Mouse (Mus musculus): Measurements from ENCODE around the gene Nme3.

DNA sequence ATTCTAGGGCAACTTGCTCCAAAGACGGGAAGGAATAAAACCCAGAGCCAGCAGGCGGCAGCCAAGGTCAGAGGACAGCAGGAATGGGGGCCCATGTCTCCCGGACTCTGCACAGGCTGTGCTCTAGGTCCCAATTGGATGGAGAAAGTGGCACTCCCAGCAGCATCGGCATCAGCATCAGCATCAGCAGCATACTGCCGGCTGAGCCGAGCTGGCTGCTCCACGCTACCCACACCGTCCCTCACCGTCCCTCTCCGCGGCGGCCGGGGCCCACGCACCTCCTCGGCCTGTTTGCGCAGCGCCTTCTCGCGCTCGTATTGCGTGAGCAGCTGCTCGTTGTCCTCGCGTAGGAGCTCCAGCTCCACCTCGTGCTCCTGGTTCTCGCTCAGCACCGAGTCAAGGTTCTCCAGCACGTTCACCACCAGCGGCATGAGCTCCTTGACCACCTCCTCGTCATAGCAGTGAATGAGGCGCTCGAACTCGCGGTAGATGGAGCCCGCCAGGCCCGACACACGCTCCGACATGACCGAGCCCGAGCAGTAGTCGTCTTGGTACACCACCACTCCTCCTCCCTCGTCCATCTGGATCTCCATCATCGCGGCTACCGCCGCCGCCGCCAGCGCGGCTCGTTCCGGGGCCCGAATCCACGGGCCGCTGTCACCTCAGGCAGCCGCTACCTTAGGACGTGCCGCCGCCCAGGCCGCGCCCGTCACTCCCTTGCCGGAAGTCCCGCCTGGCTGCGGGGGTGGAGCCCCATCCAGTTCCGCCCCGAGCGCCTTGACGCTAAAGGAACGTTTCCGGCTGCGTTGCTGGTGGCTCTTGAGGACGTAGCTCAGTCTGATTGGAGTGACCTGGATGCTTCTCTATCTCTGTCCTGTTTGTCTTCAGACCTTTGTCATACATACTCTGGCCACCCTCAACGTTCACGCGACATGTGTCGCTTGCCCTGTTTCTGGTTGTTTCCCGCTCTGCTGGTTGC is 40.2 kb downstream of the Nme3 start, which contains the start of gene Mapk8ip3:
- TF ChIP-seq CTCF (IDR thresholded peaks at IDR 0.05; ENCODE audit: control insufficient read depth, insufficient read depth, insufficient replicate concordance, low read depth, low read length) (no peak), POLR2A (IDR thresholded peaks at IDR 0.05; ENCODE audit: control insufficient read depth, low read depth, low read length) (peak; percentile 88)
